Mouse (Mus musculus) intestine, postnatal 0 days (tissue): ENCODE data around the gene Vps18. TPM values are rescaled to one million over a fixed set of nuclear protein-coding genes. Genes with fewer than 3 reads are reported as not detected.
A peak's percentile ranks its signal among the peaks of the same experiment; 100 is the strongest.

Experiments used
- ATAC-seq: fragments of 200-750 bp; cut with Nextera tagmentation; 2 replicates; pipeline ENCODE4 v1.8.0; 2017; ENCODE audit warnings: mild to moderate bottlenecking, moderate TSS enrichment, moderate library complexity
- H3K27ac ChIP-seq: fragments of 300-500 bp; sonication (generic); 2 replicates; pipeline ENCODE4 v1.5.1; 2014; ENCODE audit warnings: mild to moderate bottlenecking, low read depth, low read length, moderate library complexity
- H3K27me3 ChIP-seq: fragments of 300-500 bp; sonication (generic); replicated peaks from 2 replicates; pipeline ENCODE4 v1.6.1; 2014; ENCODE audit warnings: low read length, mixed read lengths; ENCODE audit not compliant: control insufficient read depth, insufficient read depth
- H3K36me3 ChIP-seq: fragments of 300-500 bp; sonication (generic); 2 replicates; pipeline ENCODE4 v1.6.1; 2014; ENCODE audit warnings: mild to moderate bottlenecking, moderate library complexity; ENCODE audit not compliant: control insufficient read depth, insufficient read depth
- H3K4me1 ChIP-seq: fragments of 300-500 bp; sonication (generic); replicated peaks from 2 replicates; pipeline ENCODE4 v1.6.1; 2014; ENCODE audit warnings: antibody characterized with exemption, low read length, mixed read lengths; ENCODE audit not compliant: control insufficient read depth, insufficient read depth
- H3K4me2 ChIP-seq: fragments of 300-500 bp; sonication (generic); replicated peaks from 2 replicates; pipeline ENCODE4 v1.6.1; 2014; ENCODE audit warnings: low read depth, mild to moderate bottlenecking, moderate library complexity
- H3K4me3 ChIP-seq: fragments of 300-500 bp; sonication (generic); 2 replicates; pipeline ENCODE4 v1.5.1; 2014; ENCODE audit warnings: low read depth, low read length
- H3K9ac ChIP-seq: fragments of 300-500 bp; sonication (generic); 2 replicates; pipeline ENCODE4 v1.6.1; 2014; ENCODE audit warnings: mild to moderate bottlenecking, low read depth, low read length
- H3K9me3 ChIP-seq: fragments of 300-500 bp; sonication (generic); 2 replicates; pipeline ENCODE4 v1.6.1; 2016; ENCODE audit warnings: mixed run types; ENCODE audit not compliant: control insufficient read depth
- CTCF ChIP-seq: sonication (generic); IDR thresholded peaks from 2 replicates; pipeline ENCODE4 v1.5.1; 2016; ENCODE audit warnings: low read depth, mild to moderate bottlenecking, control low read depth, antibody characterized with exemption, moderate library complexity
- WGBS: fragments of 180-500 bp; shearing (Covaris S2); extraction: QIAGEN DNeasy Blood & Tissue Kit; methylation state at CpG from one replicate; pipeline ENCODE4 v1.1.7; 2014; 5-methylcytosine and 5-hydroxymethylcytosine counted together
- polyA plus RNA-seq: library from polyadenylated mRNA; unstranded; fragments of >200 nt; fragmentation: Nextera tagmentation; extraction: Ambion mirVana; gene quantifications from 2 replicates; pipeline ENCODE4 v1.2.1, GENCODE M21; 2015

Vps18 gene
- 21.8 and 24.3 TPM in 2 replicates for polyA plus RNA-seq

DNA sequence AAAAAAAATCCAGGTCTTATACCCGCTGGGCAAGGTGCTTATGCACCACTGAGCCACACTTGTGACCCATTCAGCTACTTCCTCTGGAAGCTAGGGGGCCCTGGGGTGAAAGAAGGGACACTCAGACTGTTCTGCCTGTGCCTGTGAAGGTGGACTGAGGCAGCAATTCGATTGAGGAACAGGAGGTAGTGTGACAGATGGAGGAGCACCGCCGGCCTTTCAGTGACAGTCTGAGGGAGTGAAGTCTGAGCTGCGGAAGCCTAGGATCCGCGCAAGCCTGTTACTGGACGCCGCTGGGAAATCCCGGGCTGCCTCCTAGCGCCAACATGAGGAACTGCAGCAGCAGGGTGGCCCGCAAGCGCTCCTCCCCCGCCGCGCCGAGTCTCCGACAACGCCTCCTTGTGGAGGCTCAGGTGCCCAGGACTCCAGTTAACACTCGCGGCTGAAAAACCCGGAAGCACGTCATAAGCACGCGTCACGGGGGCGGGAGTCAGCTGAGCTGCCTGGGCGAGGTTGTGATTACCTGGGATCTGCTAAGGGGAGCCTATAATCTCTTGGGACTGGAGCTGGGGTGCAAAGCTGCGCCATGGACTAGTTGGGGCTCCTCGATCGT lies at the start of gene Vps18:
Gene Vps18 (plus strand): TSS at position 471 of the 613 bp plus-strand sequence.
- Histone ChIP-seq H3K9me3 (no peaks in the 10 kb centered on the region), H3K4me1 (no peaks in the 10 kb centered on the region), H3K4me3 (peak within 1 kb of the TSS; percentile 72), H3K4me2 (peak within 1 kb of the TSS; percentile 84), H3K36me3 (peaks cover 29% of the 10 kb centered on the region), H3K27ac (peak within 1 kb of the TSS; percentile 91), H3K9ac (peak within 1 kb of the TSS; percentile 82), H3K27me3 (no peaks in the 10 kb centered on the region)
- peak; percentile 100 for TF ChIP-seq CTCF
- ATAC-seq = peak; percentile 92
- WGBS = under 1% methylated on average over 31 of the region's 31 CpGs

DNA sequence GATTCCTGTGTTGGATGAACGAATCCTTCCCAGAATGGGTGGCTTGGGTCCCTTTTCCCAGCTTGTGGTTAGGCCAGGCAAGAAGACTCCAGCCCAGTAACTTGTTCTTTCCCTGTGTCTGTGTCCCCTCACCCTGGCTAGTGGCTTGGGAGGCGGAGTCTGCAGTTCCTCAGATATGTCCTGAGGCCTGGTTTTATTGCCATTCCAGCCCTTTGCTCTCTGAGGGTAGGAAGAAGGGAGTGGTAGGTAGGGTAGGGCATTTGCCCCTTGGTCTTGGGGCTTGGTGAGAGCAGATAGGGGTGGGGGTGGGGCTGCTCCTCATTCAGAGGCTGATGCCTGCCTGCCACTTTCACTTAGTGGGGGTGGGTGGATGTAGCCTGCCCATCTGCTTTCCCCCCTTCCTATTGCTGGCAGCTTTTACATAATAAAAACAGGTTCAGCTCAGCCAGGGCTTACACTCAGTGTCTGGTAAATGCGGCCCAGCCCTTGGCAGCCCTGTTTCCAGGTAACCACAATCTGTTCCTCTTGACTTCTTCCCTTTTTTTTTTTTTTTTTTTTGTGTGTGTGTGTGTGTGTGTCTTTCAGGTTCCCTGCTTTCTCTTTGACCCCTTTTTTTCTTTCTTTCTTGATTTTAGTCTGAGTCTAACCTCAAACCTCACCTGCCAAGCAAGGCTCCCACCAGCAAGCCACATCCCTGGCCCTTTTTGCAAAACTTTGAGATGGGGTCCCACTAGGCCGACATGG lies 48.3 kb upstream of the Vps18 start:
- H3K27ac ChIP-seq = peak overlapping the region; percentile 89
- H3K36me3 ChIP-seq = peaks cover 2% of the 10 kb centered on the region; the same call in 1 of the 2 replicates
- H3K9me3 ChIP-seq = no peaks in the 10 kb centered on the region
- H3K4me2 ChIP-seq = peak overlapping the region; percentile 72
- no peaks in the 10 kb centered on the region for H3K27me3 ChIP-seq
- H3K9ac ChIP-seq = peak overlapping the region; percentile 50
- TF ChIP-seq CTCF = no peak
- H3K4me3 ChIP-seq = peak overlapping the region; percentile 64
- WGBS = 33% methylated on average over 4 of the region's 4 CpGs
- ATAC-seq = peak; percentile 80
- H3K4me1 ChIP-seq = no peaks in the 10 kb centered on the region; the same call in 1 of the 2 replicates

DNA sequence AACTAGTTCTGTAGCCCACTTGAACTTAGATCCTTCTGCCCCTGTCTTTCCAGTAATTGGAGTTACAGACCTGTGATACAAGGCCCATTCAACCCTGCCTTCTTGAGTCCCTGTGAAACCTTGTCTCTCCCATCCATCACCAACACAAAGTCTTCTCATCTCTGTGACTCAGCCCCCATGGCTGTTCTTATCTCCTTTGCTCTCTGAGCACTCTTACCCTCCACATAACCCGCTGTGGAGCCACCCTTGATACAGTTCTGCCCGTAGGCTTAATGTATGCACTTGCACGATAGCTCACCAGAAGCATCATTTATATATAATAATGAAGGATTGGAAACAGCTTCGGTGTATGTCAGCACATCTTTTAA lies 47.7 kb upstream of the Vps18 start:
- 53% methylated on average over 4 of the region's 4 CpGs for WGBS
- peaks cover 7% of the 10 kb centered on the region; the same call in 1 of the 2 replicates for H3K36me3 ChIP-seq
- H3K9me3 ChIP-seq = no peaks in the 10 kb centered on the region
- no peak overlapping the region for H3K9ac ChIP-seq
- no peak for TF ChIP-seq CTCF
- H3K27me3 ChIP-seq = no peaks in the 10 kb centered on the region
- peak overlapping the region; percentile 89; the same call in 1 of the 2 replicates for H3K27ac ChIP-seq
- ATAC-seq = no peak
- no peaks in the 10 kb centered on the region; the same call in 1 of the 2 replicates for H3K4me1 ChIP-seq
- H3K4me2 ChIP-seq = peak overlapping the region; percentile 72
- peak overlapping the region; percentile 64; the same call in 1 of the 2 replicates for H3K4me3 ChIP-seq

- ATAC-seq = no peak
- WGBS = 30% methylated on average over 9 of the region's 9 CpGs
- Histone ChIP-seq H3K4me3 (0 out of 2 replicates have a peak overlapping the region, but pooled peaks have one; percentile 5), H3K27ac (peak overlapping the region; percentile 54; the same call in 1 of the 2 replicates), H3K36me3 (peaks cover 16% of the 10 kb centered on the region; the same call in 1 of the 2 replicates), H3K27me3 (no peaks in the 10 kb centered on the region), H3K4me2 (peak overlapping the region; percentile 40), H3K9me3 (no peaks in the 10 kb centered on the region), H3K9ac (no peak overlapping the region), H3K4me1 (no peaks in the 10 kb centered on the region; the same call in 1 of the 2 replicates)
- TF ChIP-seq CTCF = no peak
Observed at GRCm38 (mm10) chr2:119242548-119242947, 46.0 kb upstream of the Vps18 start.

DNA sequence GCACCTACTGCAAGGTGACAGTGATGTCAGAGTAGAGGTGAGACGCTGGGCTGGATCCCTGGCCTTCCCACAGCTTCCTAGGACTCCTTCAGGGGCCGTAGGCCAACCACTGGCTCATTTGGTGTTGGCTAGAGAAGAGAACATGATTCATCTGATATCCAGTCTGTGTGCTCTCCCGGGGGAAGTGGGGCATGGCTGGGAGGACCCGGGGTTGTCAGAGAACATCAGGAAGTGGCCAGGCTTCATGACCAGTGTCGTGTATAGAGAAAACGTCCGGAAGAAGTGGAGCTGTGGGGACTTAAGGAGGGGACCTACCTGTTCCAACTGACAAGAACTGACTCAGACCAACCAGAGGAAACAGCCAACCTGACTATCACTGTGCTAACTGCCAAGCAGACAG lies 43.3 kb upstream of the Vps18 start:
- H3K4me3 ChIP-seq = no peak overlapping the region
- WGBS = 76% methylated on average over 7 of the region's 7 CpGs

DNA sequence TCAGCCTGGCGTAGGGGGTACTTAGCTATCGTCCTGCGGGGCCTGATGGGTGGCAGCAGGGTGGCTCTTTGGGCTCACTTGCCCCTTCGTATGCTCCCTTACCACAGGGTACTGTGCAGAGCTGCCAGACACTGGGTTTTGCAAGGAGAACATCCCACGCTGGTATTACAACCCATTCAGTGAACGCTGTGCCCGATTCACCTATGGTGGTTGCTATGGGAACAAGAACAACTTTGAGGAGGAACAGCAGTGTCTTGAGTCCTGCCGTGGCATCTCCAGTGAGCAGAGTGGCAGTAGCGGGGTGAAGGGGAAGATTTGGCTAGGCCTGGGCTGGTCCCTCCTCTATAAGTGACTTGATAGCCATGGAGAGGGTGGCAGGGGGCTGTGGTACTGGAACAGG lies 40.6 kb upstream of the Vps18 start:
- no peak overlapping the region for H3K27ac ChIP-seq
- H3K4me3 ChIP-seq = no peak overlapping the region
- no peak for ATAC-seq
- WGBS = 85% methylated on average over 9 of the region's 9 CpGs
- H3K9ac ChIP-seq = no peak overlapping the region
- H3K4me2 ChIP-seq = no peak overlapping the region
- no peaks in the 10 kb centered on the region for H3K27me3 ChIP-seq
- peaks cover 23% of the 10 kb centered on the region; the same call in 1 of the 2 replicates for H3K36me3 ChIP-seq
- peaks cover 7% of the 10 kb centered on the region for H3K4me1 ChIP-seq
- TF ChIP-seq CTCF = no peak
- no peaks in the 10 kb centered on the region for H3K9me3 ChIP-seq

More for the DNA sequence above, 43.3 kb upstream of the Vps18 start:
- Histone ChIP-seq H3K27ac (no peak overlapping the region), H3K27me3 (no peaks in the 10 kb centered on the region), H3K9me3 (no peaks in the 10 kb centered on the region), H3K9ac (no peak overlapping the region), H3K4me1 (peaks cover 3% of the 10 kb centered on the region), H3K4me2 (no peak overlapping the region), H3K36me3 (peaks cover 23% of the 10 kb centered on the region; the same call in 1 of the 2 replicates)
- no peak for ATAC-seq
- TF ChIP-seq CTCF = no peak
